Mouse (Mus musculus): ENCODE measurements around the gene Thoc6. TPM values are rescaled to one million over a fixed set of nuclear protein-coding genes. Genes with fewer than 3 reads are reported as not detected.
A peak's percentile ranks its signal among the peaks of the same experiment; 100 is the strongest.

Gene Thoc6
- polyA plus RNA-seq (2015; fragmentation: Nextera tagmentation; extraction: Ambion mirVana): 27.6 and 27.8 TPM in 2 replicates

DNA sequence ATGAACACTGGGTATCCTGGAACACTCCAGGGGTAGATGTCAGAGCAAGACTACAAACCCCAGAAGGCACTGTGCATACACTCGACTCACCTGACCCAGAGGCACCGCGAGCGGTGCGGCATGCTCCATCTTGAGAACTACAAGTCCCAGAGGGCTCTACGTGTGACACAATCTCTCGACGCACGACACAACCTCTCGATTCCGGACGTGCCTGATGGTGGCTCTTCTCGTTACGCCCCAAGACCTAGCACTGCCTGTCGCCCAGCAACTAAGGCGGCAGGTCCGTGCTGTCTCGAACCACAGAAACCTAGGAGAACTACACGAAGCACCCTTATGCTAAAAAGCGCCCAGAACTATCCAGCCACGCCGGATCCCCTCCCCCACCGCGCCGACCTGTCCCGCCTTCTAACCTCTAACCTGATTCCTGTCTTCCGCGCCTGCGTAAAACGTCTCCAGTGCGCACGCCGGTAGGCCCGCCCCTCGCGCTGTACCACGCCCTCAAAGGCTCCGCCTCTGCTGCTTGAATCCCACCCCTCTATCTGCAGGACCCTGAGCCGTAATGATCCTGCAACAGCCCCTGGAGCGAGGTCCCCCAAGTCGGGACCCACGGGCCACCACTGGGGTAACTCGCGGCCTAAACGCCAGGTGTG lies at the start of gene Thoc6, which contains the start of gene Hcfc1r1:
TSS of gene Thoc6 (minus strand) at position 459 of the 650 bp plus-strand sequence.
TSS of gene Hcfc1r1 (plus strand) at position 173 of the 650 bp plus-strand sequence.
- peak; percentile 95 for ATAC-seq (ENCODE audit: low read depth)
- WGBS (ENCODE audit: insufficient replicate concordance): under 1% methylated on average over 45 of the region's 45 CpGs
- peaks cover 42% of the 10 kb centered on the region for H3K27me3 ChIP-seq
- no peaks in the 10 kb centered on the region for H3K9me3 ChIP-seq (replicated peaks)
- H3K4me2 ChIP-seq: peak within 1 kb of the TSS; percentile 83
- peaks cover 20% of the 10 kb centered on the region for H3K36me3 ChIP-seq
- peak within 1 kb of the TSS; percentile 74 for H3K9ac ChIP-seq
- peaks cover 53% of the 10 kb centered on the region for H3K4me1 ChIP-seq (replicated peaks)
- peak; percentile 85 for DNase-seq
- peak within 1 kb of the TSS; percentile 54; the same call in 1 of the 2 replicates for H3K27ac ChIP-seq
- H3K4me3 ChIP-seq (replicated peaks): peak within 1 kb of the TSS; percentile 66

DNA sequence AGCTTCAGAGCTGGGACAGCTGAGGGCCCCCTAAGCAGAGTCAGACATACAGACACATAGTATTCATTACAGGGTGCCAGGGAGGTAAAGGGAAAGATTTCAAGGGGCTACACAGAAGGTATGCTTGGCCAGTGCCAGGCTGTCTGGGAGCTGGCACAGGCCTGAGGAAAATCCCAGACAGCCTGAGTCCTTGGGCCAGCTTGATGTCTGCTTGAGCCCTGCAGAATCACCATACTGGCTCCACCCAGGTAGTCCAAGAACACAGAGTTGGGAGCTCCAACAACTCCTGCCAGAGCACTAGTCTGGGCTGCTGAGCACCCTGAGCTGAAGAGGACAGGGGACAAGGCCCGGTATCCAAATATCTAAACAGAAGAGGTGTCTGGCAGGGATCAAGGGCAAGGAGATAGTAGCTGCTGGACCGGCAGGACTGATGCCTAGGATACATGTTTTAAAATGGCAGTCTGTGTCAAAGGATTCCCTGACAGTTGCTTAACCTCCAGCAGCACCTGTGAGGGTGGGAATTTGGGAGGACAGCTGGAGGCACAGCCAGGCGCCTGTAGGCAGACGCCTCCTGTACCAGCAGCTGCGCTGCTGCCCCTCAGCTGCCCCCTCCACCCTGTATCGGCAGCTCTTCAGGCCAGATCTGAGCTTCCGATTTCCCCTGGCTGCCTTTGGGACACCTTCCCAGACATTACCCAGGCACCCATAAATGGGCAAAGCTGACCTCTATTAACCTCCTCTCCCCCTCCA lies 48.9 kb upstream of the Thoc6 start, which contains the start of gene 1520401A03Rik:
TSS of gene 1520401A03Rik (minus strand) at position 408 of the 750 bp plus-strand sequence.
- no peak within 1 kb of the TSS for H3K27ac ChIP-seq
- peaks cover 10% of the 10 kb centered on the region; the same call in 1 of the 2 replicates for H3K27me3 ChIP-seq
- no peak within 1 kb of the TSS for H3K9ac ChIP-seq
- H3K4me2 ChIP-seq: no peak within 1 kb of the TSS
- no peaks in the 10 kb centered on the region for H3K36me3 ChIP-seq
- peaks cover 25% of the 10 kb centered on the region for H3K4me1 ChIP-seq (replicated peaks)
- H3K9me3 ChIP-seq (replicated peaks): no peaks in the 10 kb centered on the region
- WGBS (ENCODE audit: insufficient replicate concordance): 73% methylated on average over 7 of the region's 7 CpGs
- ATAC-seq (ENCODE audit: low read depth) (no peak), DNase-seq (no peak)
- no peak within 1 kb of the TSS for H3K4me3 ChIP-seq (replicated peaks)

DNA sequence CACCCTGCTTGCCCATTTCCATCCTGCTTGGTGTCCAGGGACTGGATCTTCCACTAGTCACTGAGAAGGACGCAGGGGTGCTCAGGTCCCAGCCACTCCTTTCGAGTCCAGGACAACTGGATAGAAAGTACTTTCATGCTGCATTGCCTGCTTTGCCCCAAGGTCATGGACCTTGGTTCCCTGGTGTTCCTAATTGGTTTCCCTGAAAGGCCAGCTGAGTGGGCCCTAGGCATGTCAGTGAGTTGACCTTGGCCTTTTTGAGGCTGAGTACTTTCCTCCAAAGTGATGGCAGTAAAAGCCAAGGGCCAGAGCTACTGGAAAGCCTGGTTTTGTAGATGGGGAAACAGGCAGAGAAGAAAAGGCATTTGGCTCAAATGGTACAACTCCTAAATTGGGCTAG lies 48.2 kb upstream of the Thoc6 start:
- Histone ChIP-seq H3K27me3 (peaks cover 11% of the 10 kb centered on the region; the same call in 1 of the 2 replicates), H3K4me2 (no peak overlapping the region), H3K9me3 (replicated peaks) (no peaks in the 10 kb centered on the region), H3K27ac (no peak overlapping the region), H3K4me3 (replicated peaks) (no peak overlapping the region), H3K36me3 (no peaks in the 10 kb centered on the region), H3K9ac (no peak overlapping the region), H3K4me1 (replicated peaks) (peaks cover 18% of the 10 kb centered on the region)
- 69% methylated on average over 2 of the region's 2 CpGs for WGBS (ENCODE audit: insufficient replicate concordance)
- ATAC-seq (ENCODE audit: low read depth) (no peak), DNase-seq (no peak)

DNA sequence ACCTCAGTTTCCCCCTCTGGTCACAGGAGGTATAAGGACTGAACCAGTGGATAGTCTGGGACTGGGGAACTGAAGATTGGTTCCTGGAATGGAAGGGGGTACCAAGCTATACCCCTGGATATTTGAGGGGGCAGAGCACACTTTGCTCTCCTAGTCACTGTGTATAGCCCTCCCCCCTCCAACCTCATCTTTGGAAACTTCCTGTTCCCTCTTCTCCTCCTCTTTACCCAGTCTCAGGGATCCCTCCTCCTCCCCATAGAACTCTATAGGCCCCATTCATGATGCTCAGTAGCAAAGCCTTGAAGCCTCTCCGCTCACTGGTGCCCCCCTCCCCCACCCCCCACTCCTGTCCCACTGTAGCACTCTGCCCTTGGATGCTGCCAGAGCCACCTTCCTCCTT lies 45.8 kb upstream of the Thoc6 start:
- no peak for DNase-seq
- no peaks in the 10 kb centered on the region for H3K36me3 ChIP-seq
- no peak overlapping the region for H3K4me2 ChIP-seq
- ATAC-seq (ENCODE audit: low read depth): no peak
- no peak overlapping the region for H3K4me3 ChIP-seq (replicated peaks)
- peaks cover 6% of the 10 kb centered on the region; the same call in 1 of the 2 replicates for H3K4me1 ChIP-seq (replicated peaks)
- no peaks in the 10 kb centered on the region for H3K9me3 ChIP-seq (replicated peaks)
- peaks cover 13% of the 10 kb centered on the region for H3K27me3 ChIP-seq
- H3K27ac ChIP-seq: no peak overlapping the region
- no peak overlapping the region for H3K9ac ChIP-seq
- 36% methylated on average over 1 of the region's 1 CpGs for WGBS (ENCODE audit: insufficient replicate concordance)

DNA sequence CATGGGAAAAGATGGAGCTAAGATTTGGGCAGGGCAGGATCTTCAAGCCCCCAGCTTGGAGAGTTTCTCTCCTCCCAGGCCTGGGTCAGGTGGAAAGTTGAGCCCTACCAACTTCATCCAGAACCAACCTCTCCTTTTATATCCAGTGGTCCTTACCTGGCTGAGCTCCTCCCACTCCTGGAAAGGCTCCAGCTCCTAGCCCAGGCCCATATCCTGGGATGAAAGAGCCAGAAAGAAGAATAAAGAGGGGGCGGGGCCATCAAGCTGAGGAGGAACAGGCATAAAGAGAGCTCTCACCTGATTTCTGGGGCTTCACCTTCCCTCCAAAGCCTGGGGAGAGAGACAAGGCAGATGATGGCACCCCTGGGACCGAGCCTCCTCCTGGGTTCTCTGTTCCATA lies 43.3 kb upstream of the Thoc6 start:
- WGBS (ENCODE audit: insufficient replicate concordance): 29% methylated on average over 2 of the region's 2 CpGs
- Histone ChIP-seq H3K4me3 (replicated peaks) (no peak overlapping the region), H3K27me3 (peaks cover 20% of the 10 kb centered on the region), H3K9me3 (replicated peaks) (no peaks in the 10 kb centered on the region), H3K4me2 (no peak overlapping the region), H3K27ac (no peak overlapping the region), H3K36me3 (no peaks in the 10 kb centered on the region), H3K4me1 (replicated peaks) (peaks cover 6% of the 10 kb centered on the region; the same call in 1 of the 2 replicates), H3K9ac (no peak overlapping the region)
- DNase-seq (no peak), ATAC-seq (ENCODE audit: low read depth) (no peak)

DNA sequence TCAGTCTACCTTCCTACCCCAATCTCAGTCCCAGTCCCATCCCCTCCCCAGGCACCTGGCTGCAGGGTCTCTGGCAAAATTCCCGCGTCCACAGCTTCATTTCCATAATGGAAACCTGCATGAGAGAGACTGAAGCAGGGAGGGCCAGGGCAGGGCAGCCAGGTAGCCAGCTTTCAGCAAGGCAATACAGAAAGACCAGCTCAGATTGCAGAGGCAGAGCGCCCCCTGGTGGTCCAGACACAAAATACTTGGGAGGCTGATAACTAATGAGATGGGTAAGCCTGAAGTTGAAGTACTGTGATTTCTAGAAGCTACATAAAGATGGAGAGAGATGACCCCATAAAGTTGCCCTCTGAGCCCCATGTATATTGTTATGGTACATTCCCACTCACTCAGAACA lies 32.5 kb upstream of the Thoc6 start:
- Histone ChIP-seq H3K9ac (no peak overlapping the region), H3K27me3 (peaks cover 48% of the 10 kb centered on the region), H3K4me3 (replicated peaks) (no peak overlapping the region), H3K4me2 (no peak overlapping the region), H3K27ac (no peak overlapping the region), H3K9me3 (replicated peaks) (no peaks in the 10 kb centered on the region), H3K36me3 (no peaks in the 10 kb centered on the region), H3K4me1 (replicated peaks) (no peaks in the 10 kb centered on the region)
- ATAC-seq (ENCODE audit: low read depth) (no peak), DNase-seq (peak; percentile 41)
- 0% methylated on average over 3 of the region's 3 CpGs for WGBS (ENCODE audit: insufficient replicate concordance)

DNA sequence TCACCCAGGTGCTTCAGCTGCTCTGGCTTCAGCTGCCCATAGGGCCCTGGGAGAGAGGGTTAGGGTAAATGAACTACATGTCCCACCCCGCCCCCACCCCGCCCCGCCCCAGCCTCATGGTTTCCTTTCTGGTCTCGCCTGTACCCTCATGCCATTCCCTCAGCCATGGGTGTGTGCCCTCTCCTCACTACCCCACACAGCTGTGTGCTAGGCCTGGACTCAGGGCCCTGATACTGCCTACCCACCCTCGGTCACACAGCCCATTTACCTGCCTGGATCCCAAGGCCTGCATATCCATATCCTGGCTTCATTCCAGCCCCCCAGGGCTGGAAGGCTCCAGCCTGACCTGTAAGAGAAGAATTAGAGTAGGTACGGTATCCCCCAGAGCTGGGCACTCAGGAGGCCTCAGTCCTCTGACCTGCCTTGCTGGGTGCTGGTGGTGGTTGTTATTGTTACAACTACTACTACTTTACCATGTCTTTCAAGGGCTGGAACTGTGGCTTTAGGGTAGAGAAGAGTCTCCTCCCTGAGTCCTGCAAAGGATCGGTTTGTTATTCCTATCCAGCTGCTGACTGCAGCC lies 31.9 kb upstream of the Thoc6 start:
- H3K27ac ChIP-seq: no peak overlapping the region
- no peak overlapping the region for H3K9ac ChIP-seq
- no peaks in the 10 kb centered on the region for H3K4me1 ChIP-seq (replicated peaks)
- no peak overlapping the region for H3K4me3 ChIP-seq (replicated peaks)
- no peaks in the 10 kb centered on the region for H3K9me3 ChIP-seq (replicated peaks)
- ATAC-seq (ENCODE audit: low read depth): no peak; the same call in 1 of the 2 replicates
- no peaks in the 10 kb centered on the region for H3K36me3 ChIP-seq
- H3K4me2 ChIP-seq: no peak overlapping the region
- WGBS (ENCODE audit: insufficient replicate concordance): 50% methylated on average over 7 of the region's 7 CpGs
- no peak for DNase-seq
- peaks cover 53% of the 10 kb centered on the region for H3K27me3 ChIP-seq

DNA sequence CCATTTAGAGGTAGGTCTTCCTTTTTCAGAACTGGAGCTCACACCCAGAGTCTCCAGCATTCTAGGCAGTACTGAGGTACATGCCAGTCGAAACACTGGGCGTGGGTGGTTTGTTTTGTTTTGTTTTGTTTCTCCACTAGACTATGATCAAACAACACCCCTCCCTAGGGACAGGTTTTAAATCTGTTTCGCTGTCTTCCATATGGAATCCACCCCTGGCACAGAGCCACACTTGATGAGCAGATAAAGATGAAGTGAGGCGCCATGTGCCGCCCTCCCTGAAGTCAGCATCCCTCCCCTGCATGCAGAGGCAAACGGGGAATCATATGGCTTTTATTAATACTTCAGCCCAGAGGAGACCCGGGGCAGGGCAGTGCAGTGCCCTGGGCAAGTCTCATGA lies 31.1 kb upstream of the Thoc6 start:
- no peak for ATAC-seq (ENCODE audit: low read depth)
- peaks cover 55% of the 10 kb centered on the region for H3K27me3 ChIP-seq
- no peaks in the 10 kb centered on the region for H3K36me3 ChIP-seq
- no peak overlapping the region for H3K4me3 ChIP-seq (replicated peaks)
- no peak for DNase-seq
- H3K9me3 ChIP-seq (replicated peaks): no peaks in the 10 kb centered on the region
- WGBS (ENCODE audit: insufficient replicate concordance): 57% methylated on average over 7 of the region's 7 CpGs
- no peak overlapping the region for H3K4me2 ChIP-seq
- peaks cover 2% of the 10 kb centered on the region for H3K4me1 ChIP-seq (replicated peaks)
- H3K9ac ChIP-seq: no peak overlapping the region
- H3K27ac ChIP-seq: no peak overlapping the region

DNA sequence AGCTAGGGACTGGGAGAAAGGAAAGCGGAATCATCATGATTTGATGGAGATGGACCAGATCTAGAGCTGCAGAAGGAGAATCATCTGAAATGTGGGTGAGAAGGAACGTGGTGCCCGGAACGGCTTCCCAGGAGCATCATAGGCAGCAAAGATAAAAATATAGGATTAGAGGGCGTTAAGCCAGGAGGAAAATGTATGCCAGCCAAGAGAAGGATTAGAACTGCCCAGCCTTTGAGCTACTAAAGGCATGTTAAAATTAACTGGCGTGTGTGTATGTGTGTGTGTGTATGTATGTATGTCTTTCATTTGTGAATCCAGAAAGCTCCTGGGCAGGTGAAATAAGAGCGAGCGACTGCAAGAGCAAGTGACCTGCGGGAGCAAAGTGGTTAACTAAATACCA lies 29.6 kb upstream of the Thoc6 start:
- no peak overlapping the region for H3K4me3 ChIP-seq (replicated peaks)
- DNase-seq (no peak), ATAC-seq (ENCODE audit: low read depth) (no peak)
- no peak overlapping the region for H3K27ac ChIP-seq
- no peak overlapping the region for H3K9ac ChIP-seq
- H3K27me3 ChIP-seq: peaks cover 67% of the 10 kb centered on the region
- H3K36me3 ChIP-seq: no peaks in the 10 kb centered on the region
- no peaks in the 10 kb centered on the region for H3K9me3 ChIP-seq (replicated peaks)
- WGBS (ENCODE audit: insufficient replicate concordance): 70% methylated on average over 9 of the region's 9 CpGs
- H3K4me1 ChIP-seq (replicated peaks): peaks cover 10% of the 10 kb centered on the region
- no peak overlapping the region for H3K4me2 ChIP-seq

DNA sequence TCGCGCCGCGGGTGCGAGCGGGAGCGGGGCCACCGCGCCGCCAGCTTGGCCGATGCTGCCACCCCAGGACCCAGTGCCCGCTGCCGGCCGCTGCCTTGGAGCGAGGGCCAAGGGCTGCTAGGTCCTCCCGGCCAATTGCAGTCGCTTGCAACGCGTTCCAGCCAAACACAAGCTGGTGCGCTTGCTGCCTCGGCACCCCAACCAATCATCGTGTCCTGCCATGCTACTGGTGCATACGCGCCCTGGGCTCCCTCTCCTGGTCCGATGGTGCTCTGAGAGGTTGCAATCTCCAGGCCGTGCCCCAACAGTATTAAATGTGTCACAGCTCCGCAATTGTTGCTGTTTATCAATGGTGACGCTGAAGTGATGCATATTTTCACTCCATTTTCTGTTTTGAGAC lies 26.4 kb upstream of the Thoc6 start:
- peak overlapping the region; percentile 66 for H3K4me3 ChIP-seq (replicated peaks)
- no peak overlapping the region for H3K27ac ChIP-seq
- H3K4me2 ChIP-seq: peak overlapping the region; percentile 86
- no peaks in the 10 kb centered on the region for H3K9me3 ChIP-seq (replicated peaks)
- peak overlapping the region; percentile 49 for H3K9ac ChIP-seq
- DNase-seq: peak; percentile 44
- H3K36me3 ChIP-seq: no peaks in the 10 kb centered on the region
- H3K4me1 ChIP-seq (replicated peaks): peaks cover 10% of the 10 kb centered on the region
- peaks cover 81% of the 10 kb centered on the region for H3K27me3 ChIP-seq
- WGBS (ENCODE audit: insufficient replicate concordance): under 1% methylated on average over 28 of the region's 28 CpGs
- ATAC-seq (ENCODE audit: low read depth): peak; percentile 87

All from liver, embryonic 13.5 days (tissue).